Mouse (Mus musculus) MEL-GATA-1-ER (cell line): ENCODE results near the gene Nsd1.
A peak's percentile ranks its signal among the peaks of the same experiment; 100 is the strongest.

ENCODE experiments used
- DNase-seq: peaks from one replicate; pipeline ENCODE4 v3.0.0-alpha.2; 2012; ENCODE audit warnings: low read depth; ENCODE audit errors: extremely low read depth

Nsd1 gene

DNA sequence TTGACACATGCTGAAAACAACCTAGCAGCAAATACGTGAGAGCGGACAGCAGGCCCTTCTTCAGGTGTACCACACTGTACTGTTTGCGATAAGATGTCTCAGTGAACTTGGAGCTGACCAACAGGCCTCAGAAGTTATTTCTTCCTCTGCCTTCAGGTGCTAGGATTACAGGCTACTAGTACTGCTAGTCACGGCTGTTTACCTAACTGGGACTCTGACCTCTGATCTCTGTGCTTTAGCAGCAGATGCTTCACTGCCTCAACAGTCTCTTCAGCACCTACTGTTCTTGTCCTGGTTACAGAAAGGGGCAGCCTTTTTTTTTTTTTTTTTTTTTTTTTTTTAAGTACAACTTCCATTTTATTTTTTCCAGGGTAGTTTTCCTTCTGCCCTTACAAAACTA, 43.2 kb downstream of the Nsd1 start:
- DNase-seq: no peak

DNA sequence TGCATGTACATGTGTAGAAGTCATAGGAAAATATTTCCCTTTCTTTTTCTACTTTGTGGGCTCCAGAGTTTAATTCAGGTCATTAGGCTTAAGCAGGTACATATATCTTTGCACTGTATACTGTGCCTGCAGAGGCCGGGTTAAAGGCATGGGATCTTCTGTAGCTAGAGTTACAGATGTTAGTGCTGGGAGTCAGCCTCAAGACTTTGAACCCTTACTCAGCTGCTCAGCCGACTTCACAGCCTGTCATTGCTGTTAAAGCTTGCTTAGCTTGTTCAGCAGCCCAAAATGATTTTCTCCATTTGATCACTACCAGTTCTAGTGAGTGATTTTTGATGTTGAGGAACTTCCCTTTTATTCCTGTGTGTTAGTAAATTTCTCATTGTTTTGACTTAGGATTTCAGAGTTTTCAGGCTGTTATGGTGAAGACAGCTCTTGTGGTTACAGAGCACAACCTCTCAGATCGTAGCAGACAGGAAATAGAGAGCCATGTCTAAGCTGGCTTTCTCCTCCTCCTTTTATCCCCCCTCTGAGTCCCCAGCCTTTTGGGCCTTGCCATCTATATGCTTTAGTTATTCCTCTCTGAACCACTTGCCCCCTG, 45.6 kb downstream of the Nsd1 start:
- DNase-seq: peak; percentile 43

- no peak for DNase-seq
These were observed 49.1 kb downstream of the Nsd1 start for GRCm38 (mm10) chr13:55258651-55259050.

DNA sequence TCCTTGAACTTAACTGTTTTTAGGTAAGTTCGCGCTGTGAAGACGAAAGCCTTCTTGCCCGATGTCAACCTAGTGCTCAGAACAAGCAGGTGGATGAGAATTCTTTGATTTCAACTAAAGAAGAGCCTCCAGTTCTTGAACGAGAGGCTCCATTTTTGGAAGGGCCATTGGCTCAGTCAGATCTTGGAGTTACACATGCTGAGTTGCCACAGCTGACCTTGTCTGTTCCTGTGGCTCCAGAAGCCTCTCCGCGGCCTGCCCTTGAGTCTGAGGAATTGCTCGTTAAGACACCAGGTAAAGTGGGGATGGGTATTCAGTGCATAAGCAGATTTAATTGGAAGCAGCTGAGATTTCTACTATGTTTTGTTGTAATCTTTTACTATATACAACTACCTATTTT, 51.9 kb downstream of the Nsd1 start:
- no peak for DNase-seq

DNA sequence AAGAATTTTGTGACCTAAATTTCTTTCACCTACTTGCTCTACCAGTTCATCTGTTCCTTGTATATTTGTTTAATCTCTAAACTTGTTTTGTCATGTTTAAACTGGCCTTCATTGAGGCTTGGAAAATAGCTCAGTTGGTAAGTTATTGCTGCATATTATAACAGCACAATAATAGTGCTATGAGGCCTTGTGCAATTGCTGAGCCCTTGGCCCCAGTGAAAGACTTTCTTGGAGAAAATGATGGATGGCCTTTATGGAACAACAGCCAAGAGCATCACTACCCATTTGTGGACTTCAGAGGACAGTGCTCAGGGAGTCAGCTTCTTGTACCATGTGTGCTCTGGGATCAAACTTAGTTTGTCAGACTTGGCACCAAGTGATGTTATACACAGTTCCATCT, 52.5 kb downstream of the Nsd1 start:
- no peak for DNase-seq

DNA sequence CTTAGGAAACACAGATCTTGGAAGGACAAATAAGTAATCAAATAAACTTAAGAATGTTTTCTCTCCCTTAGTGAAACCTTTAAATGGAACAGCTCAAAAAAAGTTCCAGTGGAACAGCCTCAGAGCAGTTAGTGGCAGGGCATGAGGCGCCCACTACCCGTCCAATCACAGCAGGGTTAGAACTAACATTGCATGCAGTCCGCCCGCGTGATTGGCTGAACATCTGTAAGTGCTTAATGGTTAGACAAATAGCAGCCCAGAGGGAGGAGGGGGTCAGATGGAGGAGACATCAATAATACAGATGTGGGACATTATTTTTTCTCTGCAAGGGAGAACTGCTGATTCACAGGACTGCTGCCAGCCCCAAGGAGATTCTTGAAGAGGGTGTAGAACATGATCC, 67.6 kb downstream of the Nsd1 start:
- no peak for DNase-seq

- DNase-seq: peak; percentile 17
These were observed 68.1 kb downstream of the Nsd1 start for GRCm38 (mm10) chr13:55277646-55278045.

- DNase-seq: no peak
These were observed 79.3 kb downstream of the Nsd1 start for GRCm38 (mm10) chr13:55288854-55289253.

DNA sequence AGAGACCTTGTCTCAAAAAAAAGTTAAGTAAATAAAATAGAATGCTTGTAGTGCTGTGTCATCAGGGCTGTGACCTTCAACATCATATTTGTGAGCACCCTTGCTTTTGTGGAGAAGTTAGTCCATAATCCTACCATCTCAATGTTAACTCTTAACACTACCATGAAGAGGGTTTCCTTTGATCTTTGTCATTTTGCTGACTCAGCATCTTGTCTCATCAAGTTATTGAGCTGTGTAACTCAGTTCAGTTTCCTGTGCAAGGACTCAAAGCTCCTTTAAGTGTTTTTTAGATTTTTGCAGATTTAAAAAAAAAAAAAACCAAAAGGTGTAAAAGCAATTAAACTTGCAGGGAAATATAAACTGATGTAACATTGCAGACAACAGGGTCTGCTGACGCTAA, 87.2 kb downstream of the Nsd1 start:
- no peak for DNase-seq

DNA sequence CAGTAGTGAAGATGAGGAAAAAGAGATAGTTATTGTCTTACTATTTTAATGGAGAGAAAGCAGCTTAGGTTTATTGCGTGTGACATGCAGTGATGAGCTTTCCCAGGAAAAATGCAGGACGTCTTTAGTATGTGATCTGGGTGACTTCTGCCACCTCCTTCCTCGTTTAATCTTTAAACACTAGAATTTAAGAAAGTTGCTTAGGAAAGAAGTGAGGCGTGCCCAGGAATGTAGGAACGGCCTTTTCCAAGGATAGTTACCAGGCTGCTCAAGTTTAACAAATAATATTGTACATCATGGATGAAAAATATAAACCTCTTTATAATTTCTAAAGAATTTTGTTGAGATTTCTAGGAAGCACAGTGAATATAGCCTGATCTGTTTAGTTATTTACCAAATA, 91.3 kb downstream of the Nsd1 start:
- DNase-seq: no peak

DNA sequence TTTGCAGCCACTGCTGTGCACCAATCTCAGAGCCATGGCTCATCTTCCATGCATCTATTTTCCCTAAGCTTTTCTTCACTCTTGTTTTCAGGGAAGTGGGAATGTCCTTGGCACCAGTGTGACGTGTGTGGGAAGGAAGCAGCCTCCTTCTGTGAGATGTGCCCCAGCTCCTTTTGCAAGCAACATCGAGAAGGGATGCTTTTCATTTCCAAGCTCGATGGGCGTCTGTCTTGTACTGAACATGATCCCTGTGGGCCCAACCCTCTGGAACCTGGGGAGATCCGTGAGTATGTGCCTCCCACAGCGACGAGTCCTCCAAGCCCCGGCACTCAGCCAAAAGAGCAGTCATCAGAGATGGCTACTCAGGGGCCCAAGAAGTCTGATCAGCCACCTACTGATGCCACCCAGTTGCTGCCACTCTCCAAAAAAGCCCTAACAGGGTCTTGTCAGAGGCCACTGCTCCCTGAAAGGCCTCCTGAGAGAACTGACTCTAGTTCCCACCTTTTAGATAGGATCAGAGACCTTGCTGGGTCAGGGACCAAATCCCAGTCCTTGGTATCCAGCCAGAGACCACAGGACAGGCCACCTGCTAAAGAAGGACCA, 102.5 kb downstream of the Nsd1 start:
- DNase-seq: no peak

DNA sequence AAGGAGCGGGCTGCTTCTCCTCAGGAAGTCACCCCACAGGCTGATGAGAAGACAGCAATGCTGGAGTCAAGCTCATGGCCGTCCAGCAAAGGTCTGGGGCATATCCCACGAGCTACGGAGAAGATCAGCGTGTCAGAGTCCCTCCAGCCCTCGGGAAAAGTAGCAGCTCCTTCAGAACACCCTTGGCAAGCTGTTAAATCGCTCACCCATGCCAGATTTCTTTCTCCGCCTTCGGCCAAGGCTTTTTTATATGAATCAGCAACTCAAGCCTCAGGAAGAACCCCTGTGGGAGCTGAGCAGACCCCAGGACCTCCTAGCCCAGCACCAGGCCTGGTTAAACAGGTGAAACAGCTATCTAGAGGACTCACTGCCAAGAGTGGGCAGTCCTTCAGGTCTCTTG, 103.5 kb downstream of the Nsd1 start:
- DNase-seq: no peak

GRCm38 (mm10) chr13:55314891-55315412, 105.4 kb downstream of the Nsd1 start:
- no peak for DNase-seq

- DNase-seq: no peak
These were observed 108.8 kb downstream of the Nsd1 start for GRCm38 (mm10) chr13:55318351-55318750.

- DNase-seq: no peak
These were observed 110.5 kb downstream of the Nsd1 start, which contains the start of gene Prelid1 for GRCm38 (mm10) chr13:55319931-55320533. Prelid1 (plus strand) TSS chr13:55320500.

GRCm38 (mm10) chr13:55321434-55322129, 112.0 kb downstream of the Nsd1 start, which contains the start of gene Rab24:
Rab24 (minus strand) TSS chr13:55321946.
- DNase-seq: peak; percentile 79

GRCm38 (mm10) chr13:55322130-55322825, 112.7 kb downstream of the Nsd1 start:
- no peak for DNase-seq

- no peak for DNase-seq
These were observed 116.0 kb downstream of the Nsd1 start for GRCm38 (mm10) chr13:55325596-55325995.

DNA sequence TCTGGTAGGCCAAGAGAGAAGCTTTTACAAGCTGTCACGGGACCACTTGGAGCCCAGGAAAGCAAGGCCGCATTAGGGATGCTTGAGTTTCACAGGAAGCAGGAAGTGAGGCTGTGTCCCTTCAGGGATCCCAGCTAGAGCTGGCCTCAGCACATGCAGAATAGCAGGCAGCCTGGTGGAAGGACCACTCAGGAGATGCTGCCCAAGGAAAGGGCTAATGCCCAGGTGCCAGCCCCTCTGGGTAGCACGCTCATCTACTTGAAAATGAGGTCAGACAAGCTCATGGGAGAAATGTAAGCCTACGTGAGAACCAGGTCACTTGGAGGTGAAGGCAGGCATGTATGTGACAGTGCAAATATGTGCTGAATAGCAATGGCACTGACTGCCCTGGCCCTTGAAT, 117.6 kb downstream of the Nsd1 start:
- no peak for DNase-seq

DNA sequence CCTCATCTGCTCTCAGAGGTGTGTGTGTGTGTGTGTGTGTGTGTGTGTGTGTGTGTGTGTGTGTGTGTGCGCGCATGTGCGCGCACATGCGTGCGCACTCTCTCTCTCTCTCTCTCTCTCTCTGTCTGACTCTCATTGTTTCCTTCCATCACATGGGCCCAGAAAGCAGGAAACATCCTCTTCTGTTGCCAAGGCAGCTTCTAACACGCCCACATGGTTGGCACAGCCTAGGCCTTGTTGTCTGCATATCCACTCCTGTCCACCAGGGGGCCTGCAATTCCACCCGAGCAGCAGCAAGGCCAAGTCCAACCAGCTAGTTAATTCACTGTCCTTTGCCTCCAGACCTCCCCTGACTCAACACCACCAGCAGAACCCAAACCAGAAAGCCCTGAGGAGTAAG, 118.1 kb downstream of the Nsd1 start:
- peak; percentile 87 for DNase-seq

DNA sequence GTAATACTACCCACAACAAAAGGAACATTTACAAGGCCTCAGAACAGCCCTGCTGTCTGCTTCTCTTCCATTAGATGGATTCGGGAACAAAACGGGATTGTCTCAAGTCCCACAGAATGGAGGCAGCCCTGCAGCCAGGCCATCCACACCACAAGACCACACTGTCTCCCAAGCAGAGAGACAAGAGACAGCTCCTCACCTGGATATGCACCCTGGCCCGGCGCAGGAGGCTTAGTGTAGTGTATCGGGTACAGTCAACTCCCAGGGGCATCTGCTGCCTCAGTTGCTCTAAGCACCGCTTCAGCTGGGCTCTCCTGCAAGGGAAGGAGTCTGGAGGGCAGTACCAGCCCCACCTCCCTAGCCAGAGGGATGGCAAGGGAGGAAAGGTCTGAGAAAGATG, 118.6 kb downstream of the Nsd1 start:
- no peak for DNase-seq

DNA sequence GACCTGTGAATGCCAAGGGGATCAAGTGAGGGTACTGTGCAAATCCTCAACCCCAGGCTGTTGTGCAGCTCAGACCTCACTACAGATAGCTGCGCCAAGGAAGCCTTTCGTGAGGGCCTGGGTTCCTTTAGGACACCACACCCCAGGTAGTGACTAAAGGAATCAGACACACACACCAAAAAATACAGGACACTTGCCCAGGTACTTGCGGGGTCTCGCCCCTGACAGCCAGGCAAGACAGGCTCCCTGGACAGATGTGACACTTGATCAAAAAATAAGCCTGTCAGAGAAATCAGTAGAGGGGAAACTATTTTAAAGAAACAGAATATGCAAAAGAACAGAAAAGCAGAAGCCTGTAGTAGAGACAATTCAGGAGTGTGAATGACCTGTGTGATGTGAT, 119.1 kb downstream of the Nsd1 start:
- no peak for DNase-seq
